Mouse (Mus musculus) liver, postnatal 0 days (tissue): Measurements from ENCODE around the gene Ptms. TPM values are rescaled to one million over a fixed set of nuclear protein-coding genes. Genes with fewer than 3 reads are reported as not detected.

Source experiments
- ATAC-seq: fragments of 200-750 bp; cut with Nextera tagmentation; 2 replicates; pipeline ENCODE4 v1.8.0; 2017; ENCODE audit warnings: mild to moderate bottlenecking, moderate library complexity
- DNase-seq: peaks from one replicate; pipeline ENCODE4 v3.0.0-alpha.2; 2016
- H3K27ac ChIP-seq: fragments of 300-500 bp; sonication (generic); 2 replicates; pipeline ENCODE4 v1.5.1; 2014; ENCODE audit warnings: antibody characterized with exemption, moderate library complexity, mild to moderate bottlenecking, low read depth
- H3K27me3 ChIP-seq: fragments of 300-500 bp; sonication (generic); 2 replicates; pipeline ENCODE4 v1.6.1; 2014; ENCODE audit warnings: low read length, control low read depth, mixed read lengths; ENCODE audit not compliant: insufficient read depth
- H3K36me3 ChIP-seq: fragments of 300-500 bp; sonication (generic); replicated peaks from 2 replicates; pipeline ENCODE4 v1.6.1; 2014; ENCODE audit warnings: mild to moderate bottlenecking, control low read depth, low read length, moderate library complexity, mixed read lengths; ENCODE audit not compliant: insufficient read depth
- H3K4me1 ChIP-seq: fragments of 300-500 bp; sonication (generic); 2 replicates; pipeline ENCODE4 v1.6.1; 2014; ENCODE audit warnings: antibody characterized with exemption, mild to moderate bottlenecking, control low read depth; ENCODE audit not compliant: insufficient read depth
- H3K4me2 ChIP-seq: fragments of 300-500 bp; sonication (generic); 2 replicates; pipeline ENCODE4 v1.6.1; 2014; ENCODE audit warnings: low read depth, mild to moderate bottlenecking, low read length, moderate library complexity, mixed read lengths
- H3K4me3 ChIP-seq: fragments of 300-500 bp; sonication (generic); 2 replicates; pipeline ENCODE4 v1.5.1; 2014; ENCODE audit warnings: low read depth, low read length
- H3K9ac ChIP-seq: fragments of 300-500 bp; sonication (generic); replicated peaks from 2 replicates; pipeline ENCODE4 v1.6.1; 2014; ENCODE audit warnings: mild to moderate bottlenecking, moderate library complexity
- H3K9me3 ChIP-seq: fragments of 300-500 bp; sonication (generic); 2 replicates; pipeline ENCODE4 v1.6.1; 2016; ENCODE audit warnings: mild to moderate bottlenecking, control low read depth, low read length, mixed read lengths
- CTCF ChIP-seq: sonication (generic); IDR thresholded peaks from 2 replicates; pipeline ENCODE4 v1.5.1; 2016; ENCODE audit warnings: antibody characterized with exemption, low read depth
- EP300 ChIP-seq: IDR thresholded peaks from 2 replicates; pipeline ENCODE4 v1.6.1; 2016; ENCODE audit warnings: antibody characterized with exemption, low read depth, mild to moderate bottlenecking
- WGBS: fragments of 180-500 bp; shearing (Covaris S2); extraction: QIAGEN DNeasy Blood & Tissue Kit; methylation state at CpG from one replicate; pipeline ENCODE4 v1.1.7; 2014; ENCODE audit not compliant: insufficient replicate concordance; 5-methylcytosine and 5-hydroxymethylcytosine counted together
- polyA plus RNA-seq: library from polyadenylated mRNA; unstranded; fragments of >200 nt; fragmentation: Nextera tagmentation; extraction: Ambion mirVana; gene quantifications from 2 replicates; pipeline ENCODE4 v1.2.1, GENCODE M21; 2015

Gene Ptms
- polyA plus RNA-seq, 1 experiment from 2014 or later, result 116 TPM

DNA sequence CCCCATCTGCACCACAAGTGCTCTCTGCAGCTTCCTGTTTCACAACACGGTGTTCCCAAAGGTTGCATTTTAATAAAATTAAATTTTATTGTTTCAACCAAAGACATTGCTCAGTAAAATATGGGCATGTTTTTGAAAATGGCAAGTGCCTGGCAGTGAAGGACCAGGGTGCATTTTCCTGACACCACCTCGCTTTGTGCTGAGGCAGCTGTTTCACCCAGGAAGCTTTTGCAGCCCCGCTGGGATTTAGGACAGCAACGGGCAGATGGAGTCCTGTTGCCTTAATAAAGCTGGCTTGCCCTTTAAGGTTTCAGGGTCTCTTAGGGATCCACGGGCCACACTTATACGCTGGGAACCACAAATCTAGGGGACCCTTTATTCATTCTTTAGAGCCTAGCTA is 28.9 kb downstream of the Ptms start:
- Histone ChIP-seq H3K27ac (no peak overlapping the region), H3K36me3 (no peaks in the 10 kb centered on the region), H3K27me3 (no peaks in the 10 kb centered on the region), H3K4me2 (no peak overlapping the region), H3K9ac (no peak overlapping the region), H3K4me1 (no peaks in the 10 kb centered on the region), H3K9me3 (no peaks in the 10 kb centered on the region), H3K4me3 (no peak overlapping the region)
- TF ChIP-seq EP300 (no peak), CTCF (no peak)
- no peak for ATAC-seq
- WGBS, result 54% methylated on average over 6 of the region's 6 CpGs
- DNase-seq, result no peak

GRCm38 (mm10) chr6:124888555-124889125 is 31.3 kb downstream of the Ptms start:
- H3K9ac ChIP-seq, result no peak overlapping the region
- no peaks in the 10 kb centered on the region for H3K27me3 ChIP-seq
- no peak overlapping the region for H3K4me2 ChIP-seq
- no peak overlapping the region for H3K4me3 ChIP-seq
- no peak for DNase-seq
- TF ChIP-seq CTCF (no peak), EP300 (no peak)
- no peaks in the 10 kb centered on the region for H3K36me3 ChIP-seq
- no peak for ATAC-seq
- WGBS, result 83% methylated on average over 6 of the region's 6 CpGs
- H3K4me1 ChIP-seq, result no peaks in the 10 kb centered on the region
- no peaks in the 10 kb centered on the region for H3K9me3 ChIP-seq
- H3K27ac ChIP-seq, result no peak overlapping the region

- no peak for DNase-seq
- no peaks in the 10 kb centered on the region for H3K9me3 ChIP-seq
- no peak for ATAC-seq
- 58% methylated on average over 9 of the region's 9 CpGs for WGBS
- H3K4me3 ChIP-seq, result no peak within 1 kb of the TSS
- H3K36me3 ChIP-seq, result no peaks in the 10 kb centered on the region
- H3K27me3 ChIP-seq, result no peaks in the 10 kb centered on the region
- H3K4me1 ChIP-seq, result no peaks in the 10 kb centered on the region
- H3K27ac ChIP-seq, result no peak within 1 kb of the TSS
- no peak within 1 kb of the TSS for H3K9ac ChIP-seq
- no peak within 1 kb of the TSS for H3K4me2 ChIP-seq
- TF ChIP-seq EP300 (no peak), CTCF (no peak)
Measured at GRCm38 (mm10) chr6:124887986-124888385, 31.9 kb downstream of the Ptms start, which contains the start of gene Cd4. Cd4 (minus strand) TSS chr6:124888221.

DNA sequence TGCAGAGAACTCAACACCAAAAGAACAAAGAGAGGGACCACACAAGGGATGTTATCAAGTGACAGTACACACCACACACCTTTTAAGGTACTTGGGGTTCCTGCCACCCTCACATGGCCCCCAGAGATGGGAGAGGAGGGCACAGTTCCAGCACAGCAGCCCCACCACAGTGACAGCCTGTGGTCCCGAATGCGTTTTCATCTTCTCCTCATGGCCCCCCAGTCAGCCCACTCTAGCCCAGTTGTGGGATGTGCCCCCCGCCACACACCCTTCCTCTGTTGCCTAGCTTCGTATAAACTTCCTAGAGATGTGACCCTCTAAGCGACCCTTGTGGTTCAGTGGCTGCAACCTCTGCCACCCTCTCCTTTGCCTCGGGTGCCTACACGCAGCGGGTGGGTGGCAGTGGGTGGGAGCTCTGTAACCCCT is 33.9 kb downstream of the Ptms start:
- DNase-seq (no peak), ATAC-seq (no peak)
- 78% methylated on average over 8 of the region's 8 CpGs for WGBS
- Histone ChIP-seq H3K4me1 (no peaks in the 10 kb centered on the region), H3K9ac (no peak overlapping the region), H3K4me2 (no peak overlapping the region), H3K27ac (no peak overlapping the region), H3K27me3 (no peaks in the 10 kb centered on the region), H3K36me3 (no peaks in the 10 kb centered on the region), H3K9me3 (no peaks in the 10 kb centered on the region), H3K4me3 (no peak overlapping the region)
- TF ChIP-seq EP300 (no peak), CTCF (no peak)

- TF ChIP-seq CTCF, result no peak
- TF ChIP-seq EP300, result no peak
- no peak overlapping the region for H3K4me3 ChIP-seq
- H3K4me2 ChIP-seq, result no peak overlapping the region
- H3K27ac ChIP-seq, result no peak overlapping the region
- no peaks in the 10 kb centered on the region for H3K36me3 ChIP-seq
- no peaks in the 10 kb centered on the region for H3K4me1 ChIP-seq
- H3K9ac ChIP-seq, result no peak overlapping the region
- 58% methylated on average over 10 of the region's 10 CpGs for WGBS
- DNase-seq (no peak), ATAC-seq (no peak)
- no peaks in the 10 kb centered on the region for H3K27me3 ChIP-seq
- no peaks in the 10 kb centered on the region for H3K9me3 ChIP-seq
Measured at GRCm38 (mm10) chr6:124884714-124885500, 35.0 kb downstream of the Ptms start.

DNA sequence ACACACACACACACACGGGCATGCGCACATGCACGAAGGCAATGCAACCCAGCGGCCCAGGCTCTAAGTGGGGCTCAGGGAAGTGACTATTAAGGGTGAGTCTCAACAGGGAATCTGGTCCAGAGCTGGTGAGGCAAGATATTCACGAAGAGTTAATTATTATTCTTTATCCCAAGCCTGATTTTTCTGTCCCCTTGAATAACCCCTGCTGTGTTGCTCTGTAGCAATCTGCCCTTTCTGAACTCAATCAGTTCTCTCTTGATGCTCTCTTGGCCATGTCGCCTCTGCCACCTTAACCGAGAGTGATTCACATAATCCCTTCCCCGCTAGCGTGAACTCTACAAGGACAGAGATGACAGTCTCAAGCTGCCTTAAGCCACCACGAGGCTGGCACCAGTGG is 36.6 kb downstream of the Ptms start:
- Histone ChIP-seq H3K9me3 (no peaks in the 10 kb centered on the region), H3K4me1 (no peaks in the 10 kb centered on the region), H3K27ac (no peak overlapping the region), H3K27me3 (no peaks in the 10 kb centered on the region), H3K4me3 (no peak overlapping the region), H3K9ac (no peak overlapping the region), H3K4me2 (no peak overlapping the region), H3K36me3 (no peaks in the 10 kb centered on the region)
- 78% methylated on average over 10 of the region's 10 CpGs for WGBS
- TF ChIP-seq EP300 (no peak), CTCF (no peak)
- no peak for ATAC-seq
- no peak for DNase-seq
